Mouse (Mus musculus) ES-E14 (cell line): ENCODE data around the gene Vill. TPM values are rescaled to one million over a fixed set of nuclear protein-coding genes. Genes with fewer than 3 reads are reported as not detected.

Experiments
- DNase-seq: peaks from one replicate; pipeline ENCODE4 v3.0.0-alpha.2; 2013; ENCODE audit warnings: low read depth, low spot score
- H3K27ac ChIP-seq: 2 replicates; pipeline ENCODE4 v1.5.1; 2012; ENCODE audit warnings: low read depth, mild to moderate bottlenecking, low read length, moderate library complexity, mixed read lengths; ENCODE audit not compliant: poor library complexity, insufficient read depth, severe bottlenecking
- H3K36me3 ChIP-seq: 2 replicates; pipeline ENCODE4 v1.6.1; 2012; ENCODE audit warnings: mild to moderate bottlenecking, low read length, moderate library complexity, mixed read lengths; ENCODE audit not compliant: control insufficient read depth, poor library complexity, insufficient read depth, severe bottlenecking
- H3K4me1 ChIP-seq, 2 experiments: fragments of 150-350 bp in 1 of 2; sonication (generic) in 1 of 2; 2 replicates each; pipeline ENCODE4 v1.6.1; 2012; ENCODE audit warnings: low read length in 2 of 2, mild to moderate bottlenecking in 1 of 2, mixed read lengths in 1 of 2; ENCODE audit not compliant: control insufficient read depth in 2 of 2, insufficient read depth in 2 of 2, poor library complexity in 1 of 2
- H3K4me3 ChIP-seq, 2 experiments: fragments of 150-350 bp in 1 of 2; sonication (generic) in 1 of 2; 2 replicates each; pipeline ENCODE4 v1.5.1; 2012; ENCODE audit warnings: low read length in 2 of 2, low read depth in 1 of 2, mild to moderate bottlenecking in 1 of 2, mixed read lengths in 1 of 2; ENCODE audit not compliant: insufficient read depth in 1 of 2, poor library complexity in 1 of 2, severe bottlenecking in 1 of 2
- H3K9ac ChIP-seq: 2 replicates; pipeline ENCODE4 v1.6.1; 2012; ENCODE audit warnings: low read depth, mild to moderate bottlenecking, low read length, mixed read lengths; ENCODE audit not compliant: poor library complexity, insufficient read depth, severe bottlenecking
- H3K9me3 ChIP-seq: fragments of 150-350 bp; sonication (generic); 2 replicates; pipeline ENCODE4 v1.6.1; 2012; ENCODE audit warnings: low read depth, mild to moderate bottlenecking, low read length; ENCODE audit not compliant: control insufficient read depth, insufficient read depth
- CHD2 ChIP-seq: IDR thresholded peaks from 2 replicates; pipeline ENCODE4 v1.6.1; 2014; ENCODE audit warnings: mild to moderate bottlenecking, low read depth, low read length, inconsistent platforms
- HCFC1 ChIP-seq: IDR thresholded peaks from 2 replicates; pipeline ENCODE4 v1.6.1; 2012; ENCODE audit warnings: low read length, inconsistent platforms, borderline replicate concordance; ENCODE audit not compliant: insufficient read depth
- MAFK ChIP-seq: IDR thresholded peaks from 2 replicates; pipeline ENCODE4 v1.6.1; 2014; ENCODE audit warnings: mild to moderate bottlenecking, low read depth, low read length, inconsistent platforms; ENCODE audit not compliant: insufficient read depth
- ZC3H11A ChIP-seq: IDR thresholded peaks from 2 replicates; pipeline ENCODE4 v1.6.1; 2012; ENCODE audit warnings: low read depth, mild to moderate bottlenecking, inconsistent platforms, low read length, borderline replicate concordance
- ZNF384 ChIP-seq: IDR thresholded peaks from 2 replicates; pipeline ENCODE4 v1.6.1; 2012; ENCODE audit warnings: low read depth, low read length, inconsistent platforms
- in situ Hi-C, 2 experiments: fragments of 600-800 bp; cut with MboI; formaldehyde crosslinking; loops; one replicate each; pipeline ENCODE4 v1.15.1; 2025; ENCODE audit warnings: low sequenced_read_pairs in 2 of 2, inconsistent platforms in 1 of 2; ENCODE audit not compliant: unreplicated experiment in 2 of 2
- total RNA-seq: library from RNA; depleted of rRNA; stranded (reverse); fragments of 300-350 nt; gene quantifications from 2 replicates; pipeline ENCODE4 v1.2.3, GENCODE M21; 2012

The Vill gene
- total RNA-seq, 1 experiment, result 27.5 TPM

DNA sequence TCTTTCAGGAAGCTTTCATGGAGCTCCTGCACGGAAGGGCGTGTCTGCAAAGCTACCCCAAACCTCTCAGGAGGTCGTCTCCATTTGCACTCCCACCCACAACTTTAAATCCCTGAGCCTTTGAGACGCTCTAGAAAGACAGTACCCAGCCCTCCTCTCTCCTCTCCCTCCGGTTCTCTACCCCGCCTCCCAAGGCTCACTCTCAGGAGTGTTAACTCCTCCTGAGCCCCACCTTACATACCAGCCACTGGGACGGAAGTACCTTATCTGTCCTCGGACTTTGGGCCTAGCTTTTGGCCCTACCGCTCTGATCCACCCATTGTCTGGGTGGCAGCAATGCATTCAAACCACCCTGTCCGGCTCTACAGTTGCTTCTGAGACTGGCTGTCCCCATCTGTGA is 31.4 kb downstream of the Vill start:
- TF ChIP-seq ZNF384 (no peak), ZC3H11A (no peak), HCFC1 (no peak), MAFK (no peak)
- peak overlapping the region; percentile 64; the same call in 1 of the 2 replicates for H3K27ac ChIP-seq

DNA sequence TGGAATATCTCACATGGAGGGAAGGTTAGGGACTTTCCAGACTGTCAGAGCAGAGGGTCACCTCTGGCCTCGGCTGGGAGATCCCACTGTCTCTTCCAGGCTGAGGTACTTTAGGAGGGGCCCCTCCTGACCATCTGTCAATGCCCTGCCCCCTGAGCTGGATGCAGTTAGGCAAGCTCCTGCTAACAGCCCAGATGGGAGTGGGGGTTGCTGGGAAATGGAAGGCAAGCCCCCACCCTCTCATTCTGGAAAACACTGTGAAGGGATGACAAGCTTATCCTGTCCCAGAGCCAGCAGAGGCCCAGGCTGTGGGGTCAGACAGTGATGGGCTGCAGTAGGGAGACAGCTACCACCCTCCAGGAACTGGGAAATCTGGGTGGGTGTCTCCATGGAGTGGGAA is 33.9 kb downstream of the Vill start:
- in situ Hi-C loops, result no loop called here
- no peak overlapping the region for H3K27ac ChIP-seq

More for the DNA sequence above, 31.4 kb downstream of the Vill start:
- Histone ChIP-seq H3K36me3 (no peaks in the 10 kb centered on the region), H3K9me3 (no peaks in the 10 kb centered on the region), H3K4me1 (peaks cover 14 to 62% of the 10 kb centered on the region in 2 experiments), H3K9ac (no peak overlapping the region), H3K4me3 (peak overlapping the region in 1 of 2 experiments; percentile 19; a peak in 2 of 4 replicates)
- DNase-seq, result no peak
- in situ Hi-C loops, result no loop called here

DNA sequence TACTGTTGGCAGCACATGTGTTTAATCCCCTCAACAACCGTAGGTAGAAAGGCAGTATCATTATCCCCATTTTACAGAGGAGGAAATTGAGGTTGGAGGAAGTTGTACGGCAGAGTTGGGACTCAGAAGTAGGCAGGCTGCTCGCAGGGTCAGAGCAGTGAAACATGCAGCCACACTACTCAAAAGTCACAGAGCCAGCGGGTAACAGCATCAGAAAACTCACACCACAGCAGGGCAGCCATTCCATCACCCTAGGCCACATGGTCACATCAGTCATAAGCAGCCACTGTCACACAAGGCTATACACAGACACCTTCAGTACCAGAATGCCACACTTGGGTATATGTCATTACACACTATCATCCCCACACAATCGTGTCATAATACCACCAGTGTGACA is 34.7 kb downstream of the Vill start:
- peak overlapping the region; percentile 66 to 82 for H3K4me3 ChIP-seq
- no peak overlapping the region for H3K9ac ChIP-seq
- no peak for DNase-seq

More for the DNA sequence above, 33.9 kb downstream of the Vill start:
- Histone ChIP-seq H3K4me1 (peaks cover 8 to 47% of the 10 kb centered on the region in 2 experiments; a peak in 3 of 4 replicates), H3K4me3 (no peak overlapping the region), H3K36me3 (no peaks in the 10 kb centered on the region), H3K9me3 (no peaks in the 10 kb centered on the region), H3K9ac (no peak overlapping the region)
- TF ChIP-seq HCFC1, result no peak
- no peak for DNase-seq

DNA sequence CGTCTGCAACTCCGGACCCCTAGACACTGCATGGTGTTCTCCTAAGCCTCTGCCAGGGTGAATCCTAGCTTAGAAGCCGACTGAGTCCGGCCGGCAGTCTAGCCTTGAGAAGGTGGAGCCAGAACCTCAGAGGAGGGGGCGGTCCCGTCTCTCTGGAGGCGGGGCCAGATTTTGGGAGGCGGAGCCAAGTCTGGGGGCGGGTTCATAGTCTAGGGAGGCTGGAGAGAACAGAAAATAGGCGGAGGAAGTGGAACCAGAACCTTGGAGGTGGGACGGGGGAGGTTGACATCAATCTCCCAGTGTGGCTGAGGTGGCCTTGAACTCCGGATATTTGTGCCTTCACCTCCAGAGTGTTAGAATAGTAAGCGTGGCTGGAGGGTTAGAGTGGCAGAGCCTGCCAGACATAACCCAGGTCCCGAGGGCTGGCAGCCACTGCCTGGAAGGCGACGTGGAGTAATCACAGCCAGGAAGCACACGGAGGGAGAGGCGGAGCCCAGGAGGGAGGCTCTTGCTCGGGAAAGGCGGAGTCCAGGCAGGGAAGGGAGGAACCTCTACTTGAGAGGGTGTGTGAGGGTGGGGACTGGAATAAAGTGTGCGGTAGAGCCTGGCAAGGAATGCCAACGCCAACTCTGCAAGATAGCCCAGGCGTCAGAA is 35.7 kb downstream of the Vill start:
- Histone ChIP-seq H3K27ac (no peak overlapping the region), H3K4me1 (peaks cover 4 to 34% of the 10 kb centered on the region in 2 experiments; a peak in 3 of 4 replicates)
- in situ Hi-C loops, result no loop called here

More for the DNA sequence above, 34.7 kb downstream of the Vill start:
- in situ Hi-C loops, result no loop called here
- Histone ChIP-seq H3K27ac (no peak overlapping the region), H3K36me3 (no peaks in the 10 kb centered on the region), H3K4me1 (peaks cover 3 to 42% of the 10 kb centered on the region in 2 experiments; a peak in 3 of 4 replicates), H3K9me3 (no peaks in the 10 kb centered on the region)
- TF ChIP-seq HCFC1, result no peak
- TF ChIP-seq MAFK, result no peak
- no peak for TF ChIP-seq ZNF384
- TF ChIP-seq CHD2, result no peak
- no peak for TF ChIP-seq ZC3H11A

DNA sequence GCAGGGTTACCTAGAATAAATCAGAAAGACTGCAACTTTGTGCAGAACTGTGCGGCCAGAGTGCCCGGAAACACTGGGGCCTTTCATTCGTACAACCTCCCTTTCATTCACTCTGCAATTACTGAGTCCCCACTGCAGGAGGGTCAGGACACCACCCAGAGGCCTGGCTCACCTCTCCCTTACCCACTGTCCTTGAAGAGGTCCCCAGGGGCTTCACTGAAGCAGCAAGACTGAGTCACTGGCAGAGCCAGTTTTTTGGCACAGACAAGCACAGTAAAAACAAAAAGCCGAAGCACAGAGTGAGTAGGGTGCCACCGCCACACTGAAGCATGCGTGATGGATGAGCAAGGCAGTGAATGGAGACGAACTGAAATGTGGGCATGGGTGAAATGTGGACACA is 36.9 kb downstream of the Vill start:
- TF ChIP-seq HCFC1 (no peak), CHD2 (no peak), MAFK (no peak)
- no peak overlapping the region for H3K27ac ChIP-seq
- peaks cover 2 to 32% of the 10 kb centered on the region in 2 experiments; a peak in 3 of 4 replicates for H3K4me1 ChIP-seq

More for the DNA sequence above, 35.7 kb downstream of the Vill start:
- peak overlapping the region; percentile 66 to 82 for H3K4me3 ChIP-seq
- H3K36me3 ChIP-seq, result no peaks in the 10 kb centered on the region
- TF ChIP-seq ZNF384 (no peak), HCFC1 (no peak), ZC3H11A (no peak), MAFK (no peak)
- peak; percentile 96 for DNase-seq
- H3K9me3 ChIP-seq, result no peaks in the 10 kb centered on the region
- peak overlapping the region; percentile 61 for H3K9ac ChIP-seq

More for the DNA sequence above, 36.9 kb downstream of the Vill start:
- in situ Hi-C loops, result no loop called here
- H3K9ac ChIP-seq, result no peak overlapping the region
- no peaks in the 10 kb centered on the region for H3K9me3 ChIP-seq
- no peak overlapping the region for H3K4me3 ChIP-seq
- no peak for DNase-seq
- H3K36me3 ChIP-seq, result no peaks in the 10 kb centered on the region
